In genomic region chr7:144678241-144679030, GRCm38 (mm10) we compare ENCODE assay signal across 8 mouse cellular contexts.
A peak's percentile ranks its signal among the peaks of the same experiment; 100 is the strongest.
DNase-seq lines count a peak whose midpoint lies in the region; ATAC-seq and TF ChIP-seq lines count a peak whose summit lies in the region.

No protein-coding gene starts in this region.

- H3K9me3 ChIP-seq in embryonic facial prominence, embryonic 12.5 days: no peaks in the 10 kb centered on the region
- H3K9me3 ChIP-seq in liver, embryonic 12.5 days (replicated peaks): no peaks in the 10 kb centered on the region
- H3K9me3 ChIP-seq in neural tube, embryonic 15.5 days (replicated peaks): no peaks in the 10 kb centered on the region

- WGBS in embryonic facial prominence, embryonic 12.5 days: 8% methylated on average over 67 of the region's 68 CpGs
- WGBS in liver, embryonic 12.5 days (ENCODE audit: insufficient replicate concordance): 8% methylated on average over 68 of the region's 68 CpGs
- WGBS in neural tube, embryonic 15.5 days: 7% methylated on average over 64 of the region's 68 CpGs

- peak overlapping the region; percentile 71 for H3K4me2 ChIP-seq in embryonic facial prominence, embryonic 12.5 days (replicated peaks)
- H3K4me2 ChIP-seq in liver, embryonic 12.5 days: peak overlapping the region; percentile 49
- H3K4me2 ChIP-seq in neural tube, embryonic 15.5 days: peak overlapping the region; percentile 93

- H3K27me3 ChIP-seq in embryonic facial prominence, embryonic 12.5 days: peaks cover 37% of the 10 kb centered on the region
- peaks cover 72% of the 10 kb centered on the region for H3K27me3 ChIP-seq in liver, embryonic 12.5 days (replicated peaks)
- peaks cover 33% of the 10 kb centered on the region for H3K27me3 ChIP-seq in neural tube, embryonic 15.5 days (replicated peaks)

- H3K4me3 ChIP-seq in left cerebral cortex, adult 2 months: peak overlapping the region; percentile 31
- peak overlapping the region; percentile 40 for H3K4me3 ChIP-seq in embryonic facial prominence, embryonic 12.5 days
- H3K4me3 ChIP-seq in liver, embryonic 12.5 days: peak overlapping the region; percentile 29
- H3K4me3 ChIP-seq in neural tube, embryonic 15.5 days (replicated peaks): peak overlapping the region; percentile 46

- ATAC-seq in embryonic facial prominence, embryonic 12.5 days (ENCODE audit: insufficient number of reproducible peaks, insufficient read depth, low FRiP score, low TSS enrichment): no peak
- ATAC-seq in liver, embryonic 12.5 days: no peak
- no peak for ATAC-seq in neural tube, embryonic 15.5 days (ENCODE audit: low FRiP score)
- ATAC-seq in frontal cortex, adult (ENCODE audit: low TSS enrichment): no peak

- TF ChIP-seq CTCF in left cerebral cortex, adult 2 months (IDR thresholded peaks at IDR 0.05): no peak

- peak overlapping the region; percentile 41 for H3K9ac ChIP-seq in embryonic facial prominence, embryonic 12.5 days
- peak overlapping the region; percentile 17; the same call in 1 of the 2 replicates for H3K9ac ChIP-seq in liver, embryonic 12.5 days
- peak overlapping the region; percentile 31 for H3K9ac ChIP-seq in neural tube, embryonic 15.5 days (replicated peaks)

- intact Hi-C loops in left cerebral cortex, adult 2 months (cut with DNase I): no loop called here

- H3K4me1 ChIP-seq in embryonic facial prominence, embryonic 12.5 days: peaks cover 14% of the 10 kb centered on the region; the same call in 1 of the 2 replicates
- 0 out of 2 replicates have a peak, but pooled peaks cover 4% of the 10 kb centered on the region for H3K4me1 ChIP-seq in liver, embryonic 12.5 days
- peaks cover 8% of the 10 kb centered on the region for H3K4me1 ChIP-seq in neural tube, embryonic 15.5 days

- no peaks in the 10 kb centered on the region for H3K36me3 ChIP-seq in embryonic facial prominence, embryonic 12.5 days
- no peaks in the 10 kb centered on the region for H3K36me3 ChIP-seq in liver, embryonic 12.5 days
- H3K36me3 ChIP-seq in neural tube, embryonic 15.5 days: no peaks in the 10 kb centered on the region

- no peak for DNase-seq in left cerebral cortex, adult 2 months (ENCODE audit: extremely low spot score in 1 of 2, low spot score in 2 of 2)
- no peak for DNase-seq in left cerebral cortex, adult 9 months (ENCODE audit: low spot score in 2 of 2)
- DNase-seq in heart, postnatal 4 days: peak; percentile 56
- no peak for DNase-seq in c-Kit-positive CD71-positive TER-119-positive erythroid progenitor cells, embryonic 14.5 days (ENCODE audit: low spot score)

- no peak overlapping the region for H3K27ac ChIP-seq in left cerebral cortex, adult 2 months
- no peak overlapping the region for H3K27ac ChIP-seq in embryonic facial prominence, embryonic 12.5 days
- H3K27ac ChIP-seq in liver, embryonic 12.5 days: no peak overlapping the region
- H3K27ac ChIP-seq in neural tube, embryonic 15.5 days (replicated peaks): no peak overlapping the region
